Mouse (Mus musculus) lung, embryonic 15.5 days (tissue): Measurements from ENCODE around the gene Actb. TPM values are rescaled to one million over a fixed set of nuclear protein-coding genes. Genes with fewer than 3 reads are reported as not detected.
"Not testable (repeated sequence)": the region's sequence is repeated elsewhere in the genome, so short reads cannot be mapped to it uniquely, and the experiment has no call there.

ENCODE experiments used
- ATAC-seq: fragments of 200-750 bp; cut with Nextera tagmentation; 2 replicates; pipeline ENCODE4 v1.8.0; 2017; ENCODE audit warnings: moderate number of reproducible peaks, borderline replicate concordance; ENCODE audit not compliant: low FRiP score, low TSS enrichment; ENCODE audit errors: extremely low read depth
- H3K27ac ChIP-seq: fragments of 300-500 bp; sonication (generic); 2 replicates; pipeline ENCODE4 v1.5.1; 2015; ENCODE audit warnings: moderate library complexity, mild to moderate bottlenecking, inconsistent platforms
- H3K27me3 ChIP-seq: fragments of 300-500 bp; sonication (generic); 2 replicates; pipeline ENCODE4 v1.6.1; 2015; ENCODE audit warnings: inconsistent platforms
- H3K36me3 ChIP-seq: fragments of 300-500 bp; sonication (generic); 2 replicates; pipeline ENCODE4 v1.6.1; 2015; ENCODE audit warnings: inconsistent platforms
- H3K4me1 ChIP-seq: fragments of 300-500 bp; sonication (generic); 2 replicates; pipeline ENCODE4 v1.6.1; 2015; ENCODE audit warnings: inconsistent platforms
- H3K4me2 ChIP-seq: fragments of 300-500 bp; sonication (generic); 2 replicates; pipeline ENCODE4 v1.6.1; 2015; ENCODE audit warnings: inconsistent platforms, mild to moderate bottlenecking, moderate library complexity
- H3K4me3 ChIP-seq: fragments of 300-500 bp; sonication (generic); 2 replicates; pipeline ENCODE4 v1.5.1; 2015; ENCODE audit warnings: mild to moderate bottlenecking, inconsistent platforms
- H3K9ac ChIP-seq: fragments of 300-500 bp; sonication (generic); 2 replicates; pipeline ENCODE4 v1.6.1; 2015; ENCODE audit warnings: inconsistent platforms
- H3K9me3 ChIP-seq: fragments of 300-500 bp; sonication (generic); 2 replicates; pipeline ENCODE4 v1.6.1; 2016; ENCODE audit warnings: inconsistent platforms
- WGBS: fragments of 180-500 bp; shearing (Covaris S2); methylation state at CpG from one replicate; pipeline ENCODE4 v1.1.7; 2015; 5-methylcytosine and 5-hydroxymethylcytosine counted together
- polyA plus RNA-seq: library from polyadenylated mRNA; unstranded; fragments of >200 nt; fragmentation: Nextera tagmentation; extraction: Ambion mirVana; gene quantifications from 2 replicates; pipeline ENCODE4 v1.2.1, GENCODE M21; 2015

The Actb gene
- polyA plus RNA-seq, 1 experiment from 2014 or later = 15,606 TPM

DNA sequence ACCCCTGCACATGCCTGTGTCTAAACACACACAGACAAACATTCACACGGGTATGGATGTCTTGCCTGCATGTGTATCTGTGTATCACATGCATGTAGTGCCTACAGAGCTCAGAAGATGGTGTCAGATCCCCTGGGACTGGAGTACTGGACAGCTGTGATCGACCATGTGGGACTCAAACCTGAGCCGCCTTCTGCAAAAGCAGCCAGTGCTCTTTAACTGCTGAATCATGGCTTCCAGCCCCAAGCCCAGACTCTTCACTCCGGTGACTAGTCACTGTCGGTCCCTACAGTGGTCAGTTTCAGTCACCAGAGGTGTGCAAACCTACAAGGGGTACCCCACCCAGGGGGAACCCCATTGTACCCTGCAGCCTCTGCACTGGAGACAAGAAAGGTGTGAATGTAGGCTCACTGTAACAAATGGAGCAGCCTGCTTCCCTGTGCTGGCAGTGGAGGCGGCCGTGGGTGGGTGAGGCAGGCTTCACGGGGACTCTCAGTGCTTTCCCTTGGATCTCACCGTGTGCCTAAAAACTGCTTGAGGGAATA is 7.4 kb downstream of the Actb start:
- H3K9ac ChIP-seq = no peak overlapping the region
- peaks cover 35% of the 10 kb centered on the region for H3K4me1 ChIP-seq
- peaks cover 52% of the 10 kb centered on the region for H3K36me3 ChIP-seq
- no peak overlapping the region for H3K4me3 ChIP-seq
- no peaks in the 10 kb centered on the region for H3K27me3 ChIP-seq
- no peaks in the 10 kb centered on the region for H3K9me3 ChIP-seq
- no peak for ATAC-seq
- H3K27ac ChIP-seq = no peak overlapping the region
- 79% methylated on average over 9 of the region's 9 CpGs for WGBS
- no peak overlapping the region for H3K4me2 ChIP-seq

GRCm38 (mm10) chr5:142898316-142898715 is 8.2 kb downstream of the Actb start:
- Histone ChIP-seq H3K9me3 (no peaks in the 10 kb centered on the region), H3K27me3 (no peaks in the 10 kb centered on the region), H3K27ac (no peak overlapping the region), H3K4me1 (peaks cover 36% of the 10 kb centered on the region), H3K4me2 (no peak overlapping the region), H3K36me3 (peaks cover 45% of the 10 kb centered on the region), H3K9ac (no peak overlapping the region), H3K4me3 (no peak overlapping the region)
- WGBS = 75% methylated on average over 4 of the region's 4 CpGs
- ATAC-seq = no peak

GRCm38 (mm10) chr5:142897568-142898248 is 8.8 kb downstream of the Actb start:
- Histone ChIP-seq H3K4me2 (no peak overlapping the region), H3K4me3 (no peak overlapping the region), H3K27me3 (no peaks in the 10 kb centered on the region), H3K9me3 (no peaks in the 10 kb centered on the region), H3K27ac (no peak overlapping the region), H3K9ac (no peak overlapping the region), H3K36me3 (peaks cover 39% of the 10 kb centered on the region), H3K4me1 (peaks cover 30% of the 10 kb centered on the region)
- ATAC-seq = no peak
- 84% methylated on average over 7 of the region's 7 CpGs for WGBS

DNA sequence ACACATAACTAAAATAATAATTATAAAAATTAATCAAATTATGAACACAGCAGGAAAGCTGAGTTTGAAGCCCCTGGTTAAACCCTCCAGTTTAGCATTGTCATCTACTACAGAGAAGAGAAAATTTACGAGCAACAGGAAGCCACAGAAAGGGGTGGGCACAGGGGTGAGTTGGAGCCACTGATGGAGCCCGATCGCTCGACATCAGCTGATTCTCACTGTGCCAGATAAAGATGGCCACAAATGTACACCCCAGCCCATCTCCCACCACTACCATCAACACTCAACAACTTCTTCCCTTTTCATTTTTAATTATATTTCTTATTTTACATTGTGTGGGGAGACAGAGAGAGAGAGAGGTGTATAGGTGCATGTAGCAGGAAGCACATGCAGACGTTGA is 9.8 kb downstream of the Actb start:
- peaks cover 24% of the 10 kb centered on the region for H3K4me1 ChIP-seq
- no peaks in the 10 kb centered on the region for H3K27me3 ChIP-seq
- no peak overlapping the region for H3K9ac ChIP-seq
- no peak overlapping the region for H3K4me3 ChIP-seq
- no peaks in the 10 kb centered on the region for H3K9me3 ChIP-seq
- H3K4me2 ChIP-seq = no peak overlapping the region
- no peak for ATAC-seq
- H3K27ac ChIP-seq = 0 out of 2 replicates have a peak overlapping the region, but pooled peaks have one; percentile 15
- H3K36me3 ChIP-seq = peaks cover 29% of the 10 kb centered on the region
- WGBS = 64% methylated on average over 5 of the region's 5 CpGs

DNA sequence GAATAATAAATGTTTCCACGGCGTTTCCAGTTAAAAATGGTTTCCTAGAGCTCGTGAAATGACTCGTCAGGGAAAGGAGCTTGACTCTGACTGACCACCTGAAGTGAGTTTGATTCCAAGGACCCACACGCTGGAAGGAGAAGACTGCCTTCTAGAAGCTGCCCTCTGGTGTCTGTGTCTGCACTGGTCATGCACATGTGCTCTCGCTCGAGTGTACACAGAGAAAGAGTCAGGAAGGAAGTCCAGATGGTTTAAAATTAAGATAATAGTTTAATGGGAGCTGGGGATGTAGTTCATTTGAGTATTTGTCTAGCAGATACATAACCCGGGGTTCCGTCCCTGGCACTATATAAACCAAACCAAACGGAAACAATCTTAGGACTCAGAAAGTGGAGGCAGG is 10.4 kb downstream of the Actb start:
- 54% methylated on average over 10 of the region's 10 CpGs for WGBS
- ATAC-seq = no peak
- Histone ChIP-seq H3K4me1 (peaks cover 24% of the 10 kb centered on the region), H3K27me3 (no peaks in the 10 kb centered on the region), H3K9ac (no peak overlapping the region), H3K4me2 (peak overlapping the region; percentile 87), H3K4me3 (no peak overlapping the region), H3K36me3 (peaks cover 24% of the 10 kb centered on the region), H3K9me3 (no peaks in the 10 kb centered on the region), H3K27ac (0 out of 2 replicates have a peak overlapping the region, but pooled peaks have one; percentile 15)

- H3K27ac ChIP-seq = peak within 1 kb of the TSS; percentile 26; the same call in 1 of the 2 replicates
- H3K4me2 ChIP-seq = peak within 1 kb of the TSS; percentile 87
- peaks cover 14% of the 10 kb centered on the region for H3K36me3 ChIP-seq
- no peaks in the 10 kb centered on the region for H3K9me3 ChIP-seq
- ATAC-seq = peak; percentile 91
- peak within 1 kb of the TSS; percentile 74 for H3K9ac ChIP-seq
- peak within 1 kb of the TSS; percentile 87 for H3K4me3 ChIP-seq
- no peaks in the 10 kb centered on the region for H3K27me3 ChIP-seq
- WGBS = under 1% methylated on average over 40 of the region's 40 CpGs
- peaks cover 24% of the 10 kb centered on the region for H3K4me1 ChIP-seq
Measured at GRCm38 (mm10) chr5:142894918-142895613, 11.5 kb downstream of the Actb start, which contains the start of gene Fbxl18. TSS of gene Fbxl18 (minus strand) at chr5:142895421.

GRCm38 (mm10) chr5:142891396-142891795 is 15.2 kb downstream of the Actb start:
- Histone ChIP-seq H3K27me3 (no peaks in the 10 kb centered on the region), H3K4me2 (no peak overlapping the region), H3K4me1 (peaks cover 23% of the 10 kb centered on the region), H3K4me3 (no peak overlapping the region), H3K9me3 (no peaks in the 10 kb centered on the region), H3K9ac (no peak overlapping the region), H3K27ac (no peak overlapping the region), H3K36me3 (peaks cover 5% of the 10 kb centered on the region; the same call in 1 of the 2 replicates)
- ATAC-seq = no peak
- WGBS = 81% methylated on average over 6 of the region's 6 CpGs

DNA sequence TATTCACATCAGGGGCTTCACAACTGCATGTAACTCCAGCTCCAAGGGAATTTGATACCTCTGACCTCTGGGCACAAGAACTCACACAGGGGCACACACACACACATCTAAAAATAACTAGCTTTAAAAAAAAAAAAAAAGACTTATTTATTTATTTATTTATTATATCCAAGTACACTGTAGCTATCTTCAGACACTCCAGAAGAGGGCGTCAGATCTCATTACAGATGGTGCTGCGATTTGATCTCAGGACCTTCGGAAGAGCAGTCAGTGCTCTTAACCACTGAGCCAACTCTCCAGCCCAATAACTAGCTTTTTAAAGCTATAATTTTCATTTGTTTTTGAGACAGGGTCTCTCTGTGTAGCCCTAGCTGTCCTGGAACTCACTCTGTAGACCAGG is 19.0 kb downstream of the Actb start:
- ATAC-seq, H3K27ac ChIP-seq, H3K9me3 ChIP-seq, H3K4me2 ChIP-seq, H3K4me1 ChIP-seq, H3K9ac ChIP-seq, H3K27me3 ChIP-seq, H3K4me3 ChIP-seq: not testable (repeated sequence)
- peaks cover 26% of the 10 kb centered on the region for H3K36me3 ChIP-seq
- 89% methylated on average over 3 of the region's 3 CpGs for WGBS

GRCm38 (mm10) chr5:142886761-142887160 is 19.8 kb downstream of the Actb start:
- no peak overlapping the region for H3K9ac ChIP-seq
- no peak for ATAC-seq
- no peaks in the 10 kb centered on the region for H3K9me3 ChIP-seq
- peaks cover 26% of the 10 kb centered on the region for H3K36me3 ChIP-seq
- 0 out of 2 replicates have a peak, but pooled peaks cover 1% of the 10 kb centered on the region for H3K4me1 ChIP-seq
- WGBS = 90% methylated on average over 20 of the region's 20 CpGs
- H3K27ac ChIP-seq = no peak overlapping the region
- no peak overlapping the region for H3K4me2 ChIP-seq
- H3K27me3 ChIP-seq = no peaks in the 10 kb centered on the region
- H3K4me3 ChIP-seq = no peak overlapping the region

DNA sequence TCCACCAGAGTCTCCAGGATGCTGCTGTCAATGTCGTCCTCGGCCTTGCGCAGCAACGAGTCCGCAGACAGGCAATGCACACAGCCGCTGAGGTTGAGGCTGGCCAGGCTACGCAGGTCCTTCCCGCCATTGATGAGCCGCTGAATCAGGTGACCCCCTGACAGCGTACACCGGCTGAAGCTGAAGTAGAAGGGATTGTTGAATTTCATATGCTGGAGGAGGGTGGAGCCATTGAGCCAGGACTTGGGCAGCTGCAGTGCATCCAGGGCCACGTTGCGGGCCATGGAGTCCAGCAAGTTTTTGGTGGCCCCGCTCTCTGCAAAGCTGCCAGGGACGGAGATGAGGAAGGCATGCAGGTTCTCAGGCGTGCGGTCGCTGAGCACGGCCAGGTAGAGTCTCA is 20.4 kb downstream of the Actb start:
- H3K27ac ChIP-seq = no peak overlapping the region
- H3K4me2 ChIP-seq = no peak overlapping the region
- WGBS = 93% methylated on average over 19 of the region's 19 CpGs
- no peaks in the 10 kb centered on the region for H3K27me3 ChIP-seq
- H3K4me3 ChIP-seq = no peak overlapping the region
- H3K36me3 ChIP-seq = peaks cover 26% of the 10 kb centered on the region
- ATAC-seq = no peak
- no peaks in the 10 kb centered on the region for H3K9me3 ChIP-seq
- H3K4me1 ChIP-seq = 0 out of 2 replicates have a peak, but pooled peaks cover 5% of the 10 kb centered on the region
- no peak overlapping the region for H3K9ac ChIP-seq

DNA sequence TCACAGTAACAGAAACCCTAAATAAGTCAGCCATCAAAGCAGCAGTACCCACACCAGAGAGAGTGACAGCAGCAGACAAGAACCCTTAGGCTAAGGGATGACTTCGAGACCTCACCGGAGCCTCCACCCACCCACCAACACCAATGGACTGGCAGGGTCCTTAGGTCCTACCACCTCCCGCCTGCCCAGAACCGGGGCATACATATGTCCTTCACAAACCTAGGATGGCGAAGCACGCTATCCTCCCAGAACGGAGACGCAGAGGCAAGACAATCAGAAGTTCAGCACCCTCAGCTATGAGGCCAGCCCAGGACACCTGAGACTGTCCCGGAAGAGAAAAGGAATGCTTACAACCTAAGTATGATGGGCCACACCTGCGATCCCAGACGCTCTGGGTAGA is 24.1 kb downstream of the Actb start:
- peaks cover 22% of the 10 kb centered on the region for H3K4me1 ChIP-seq
- H3K9me3 ChIP-seq = no peaks in the 10 kb centered on the region
- ATAC-seq = no peak
- no peaks in the 10 kb centered on the region for H3K27me3 ChIP-seq
- H3K9ac ChIP-seq = no peak overlapping the region
- H3K4me3 ChIP-seq = no peak overlapping the region
- WGBS = 90% methylated on average over 11 of the region's 11 CpGs
- no peak overlapping the region for H3K27ac ChIP-seq
- H3K36me3 ChIP-seq = peaks cover 37% of the 10 kb centered on the region
- no peak overlapping the region for H3K4me2 ChIP-seq

DNA sequence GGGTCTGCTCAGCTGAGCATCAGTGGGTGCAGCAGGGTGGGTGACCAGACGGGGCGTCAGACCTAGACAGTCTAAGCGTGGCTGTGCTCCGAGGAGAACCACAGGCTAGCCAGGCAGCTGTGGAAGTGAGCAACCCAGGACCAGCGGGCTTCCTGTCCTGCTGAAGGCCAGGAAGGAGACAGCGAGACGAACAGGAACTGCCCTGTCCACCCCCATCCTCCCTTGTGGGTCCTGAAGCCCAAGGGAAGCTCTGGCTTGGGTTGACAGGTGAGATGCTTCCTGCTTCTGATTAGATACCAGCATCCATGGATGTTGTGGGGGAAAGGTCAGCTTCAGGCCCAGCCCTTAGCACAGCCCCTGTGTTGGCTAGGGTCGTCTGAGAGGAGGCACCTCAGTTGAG is 24.6 kb downstream of the Actb start:
- Histone ChIP-seq H3K9ac (no peak overlapping the region), H3K4me2 (peak overlapping the region; percentile 3; the same call in 1 of the 2 replicates), H3K27me3 (no peaks in the 10 kb centered on the region), H3K27ac (peak overlapping the region; percentile 43), H3K9me3 (no peaks in the 10 kb centered on the region), H3K36me3 (peaks cover 37% of the 10 kb centered on the region), H3K4me1 (peaks cover 27% of the 10 kb centered on the region), H3K4me3 (no peak overlapping the region)
- no peak for ATAC-seq
- 60% methylated on average over 8 of the region's 8 CpGs for WGBS
